Mouse (Mus musculus) kidney, postnatal 14 days (tissue): ENCODE measurements around the gene Eipr1.
A peak's percentile ranks its signal among the peaks of the same experiment; 100 is the strongest.
"Not testable (repeated sequence)": the region's sequence is repeated elsewhere in the genome, so short reads cannot be mapped to it uniquely, and the experiment has no call there.

Source experiments
- DNase-seq: peaks from one replicate; pipeline ENCODE4 v3.0.0; 2022; ENCODE audit warnings: mixed read lengths

Gene Eipr1

DNA sequence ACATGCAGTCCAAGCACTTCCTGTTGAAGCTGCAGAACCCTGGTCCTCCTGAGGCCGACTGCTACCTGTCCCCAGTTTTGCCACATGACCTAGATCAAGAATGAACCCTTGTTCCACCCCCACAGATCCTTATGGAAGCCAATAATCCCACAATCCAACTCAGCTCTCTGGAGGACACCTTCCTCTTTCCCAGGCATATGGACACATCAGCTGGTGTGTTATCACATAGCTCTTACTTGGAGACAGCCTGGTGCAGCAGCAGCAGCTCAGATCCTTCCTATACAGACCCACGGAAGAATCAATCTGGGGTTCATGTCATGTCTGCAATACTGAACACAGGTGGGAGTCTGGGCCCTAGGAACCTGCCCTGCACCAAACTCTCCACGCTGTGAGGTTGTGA is 145.0 kb downstream of the Eipr1 start:
- no peak for DNase-seq

DNA sequence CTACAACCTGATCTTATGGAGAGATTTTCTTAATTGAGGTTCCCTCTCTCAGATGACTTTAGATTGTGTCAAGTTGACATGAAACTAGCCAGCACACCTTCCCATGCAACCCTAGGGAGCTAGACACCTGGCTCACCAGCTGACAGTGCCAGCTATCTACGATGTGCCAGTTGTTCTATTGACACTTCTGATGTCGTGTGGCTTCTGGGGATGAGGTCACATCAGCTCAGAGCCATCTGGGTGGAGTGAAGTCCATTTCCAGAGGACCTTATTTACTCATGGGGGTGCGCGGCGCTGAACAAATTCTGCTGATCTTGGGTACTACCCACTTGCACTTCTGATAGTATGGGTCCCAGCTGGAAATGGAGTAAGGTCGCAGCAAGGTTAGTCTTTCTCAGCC is 146.7 kb downstream of the Eipr1 start:
- DNase-seq: no peak

DNA sequence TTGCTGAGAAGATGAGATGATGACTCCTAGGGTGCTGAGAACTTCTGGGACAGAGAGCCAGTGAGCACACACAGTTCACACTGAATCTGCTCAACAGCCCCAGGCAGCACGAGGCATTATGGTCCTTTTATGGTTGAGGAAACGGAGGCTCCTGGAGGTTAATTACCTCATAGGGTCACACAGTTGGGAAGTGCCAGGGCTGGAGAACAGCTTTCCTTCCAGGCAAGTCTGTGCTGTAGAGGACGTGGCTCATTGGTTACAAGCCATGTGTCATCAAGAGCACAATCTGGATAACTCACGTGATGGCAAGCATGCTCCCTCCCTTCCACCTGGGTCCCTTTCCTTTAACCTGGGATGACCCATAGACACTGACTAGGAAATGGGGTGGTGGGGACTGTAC is 148.1 kb downstream of the Eipr1 start:
- DNase-seq: no peak

DNA sequence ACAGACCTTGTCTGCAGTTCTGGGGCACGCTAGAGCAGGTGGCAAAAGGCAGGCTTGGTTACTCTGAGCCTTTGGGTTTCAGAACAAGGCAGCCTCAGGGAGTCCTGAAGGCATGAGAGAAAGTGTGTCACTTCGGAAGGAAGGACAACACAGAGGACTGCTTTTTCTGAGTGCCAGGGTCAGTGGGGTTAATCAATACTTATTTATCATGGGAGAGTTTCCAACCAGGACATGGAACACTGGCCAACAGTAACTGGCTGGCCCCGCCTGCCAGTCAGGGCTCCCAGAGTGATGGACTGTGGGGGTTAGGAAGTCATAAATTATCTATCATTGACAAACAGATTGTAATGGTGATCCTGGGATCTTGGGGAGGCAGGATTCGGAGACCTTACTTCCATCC is 148.7 kb downstream of the Eipr1 start:
- DNase-seq: no peak

DNA sequence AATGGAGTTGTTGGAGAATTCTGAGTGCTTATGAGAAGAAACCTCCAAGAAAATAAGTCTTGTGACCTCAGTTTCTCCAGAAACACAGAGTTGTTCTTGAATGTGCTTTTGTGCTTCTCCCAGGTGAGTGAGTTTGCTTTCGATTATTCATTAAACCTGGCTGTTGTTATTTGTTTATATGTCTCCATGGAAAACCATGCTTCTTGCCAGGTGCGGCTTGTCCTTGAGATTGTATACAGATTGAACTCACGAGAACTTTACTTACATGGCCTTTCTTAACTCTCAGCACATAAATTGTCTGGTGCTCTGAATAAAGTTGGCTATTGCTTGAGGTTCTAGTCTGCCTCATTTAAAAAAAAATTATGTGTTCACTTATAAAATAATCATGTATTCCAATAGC is 150.5 kb downstream of the Eipr1 start:
- no peak for DNase-seq

DNA sequence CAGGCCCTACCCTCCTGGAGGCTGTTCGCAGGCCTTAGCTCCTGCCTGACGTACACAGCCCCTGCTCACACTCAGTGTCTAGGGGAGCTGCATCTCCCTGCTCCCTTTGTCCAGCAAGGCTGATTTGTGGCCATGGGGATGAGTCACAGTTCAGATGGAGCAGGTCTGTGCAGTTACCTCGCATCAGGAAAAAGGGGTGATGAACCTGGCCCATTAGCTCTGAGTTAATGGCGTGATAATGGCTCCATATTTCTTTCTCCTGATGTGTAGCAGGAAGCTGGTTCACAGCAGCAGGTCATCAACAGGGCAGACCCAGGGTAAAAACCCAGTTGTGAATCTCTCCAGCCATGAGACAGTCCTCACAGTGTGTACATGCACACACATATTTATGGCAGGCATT is 151.5 kb downstream of the Eipr1 start:
- no peak for DNase-seq

DNA sequence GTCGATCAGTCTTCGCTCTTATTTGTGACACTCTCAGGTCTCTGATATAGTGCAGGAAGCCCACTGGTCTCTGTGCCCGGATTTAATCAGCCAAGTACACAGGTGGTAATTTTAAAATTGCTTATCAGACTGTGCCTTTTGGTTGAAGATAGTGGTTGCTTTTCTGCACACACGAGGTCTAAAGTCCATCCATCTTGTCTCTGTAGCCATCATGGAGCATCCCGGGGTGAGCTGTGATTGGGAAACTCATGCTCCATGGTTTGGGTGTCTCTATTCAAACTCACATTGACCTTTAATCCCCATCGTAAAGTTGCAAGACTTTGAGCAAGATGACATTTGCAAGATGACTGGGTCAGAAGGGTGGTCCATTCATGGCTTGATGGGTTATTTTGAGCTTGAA is 153.9 kb downstream of the Eipr1 start:
- no peak for DNase-seq

DNA sequence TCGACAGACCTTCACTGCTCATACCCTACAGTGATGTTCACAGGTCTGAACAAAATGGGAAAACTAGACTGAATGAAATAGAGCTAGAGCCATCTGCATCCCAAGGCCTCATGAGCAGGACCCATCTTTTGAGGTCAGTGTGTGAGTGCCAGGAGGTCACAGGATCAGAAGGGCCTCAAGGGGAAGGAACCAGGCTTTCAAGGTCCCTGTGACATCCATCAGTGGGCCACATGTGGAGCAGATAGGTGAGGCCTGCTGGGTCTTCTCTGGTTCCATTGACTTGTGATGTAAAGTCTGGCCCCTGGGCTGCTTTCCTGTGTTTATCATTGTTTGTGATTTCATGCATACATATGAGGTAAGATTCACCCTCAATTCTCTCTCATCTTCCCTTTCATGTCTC is 154.4 kb downstream of the Eipr1 start:
- DNase-seq: no peak

DNA sequence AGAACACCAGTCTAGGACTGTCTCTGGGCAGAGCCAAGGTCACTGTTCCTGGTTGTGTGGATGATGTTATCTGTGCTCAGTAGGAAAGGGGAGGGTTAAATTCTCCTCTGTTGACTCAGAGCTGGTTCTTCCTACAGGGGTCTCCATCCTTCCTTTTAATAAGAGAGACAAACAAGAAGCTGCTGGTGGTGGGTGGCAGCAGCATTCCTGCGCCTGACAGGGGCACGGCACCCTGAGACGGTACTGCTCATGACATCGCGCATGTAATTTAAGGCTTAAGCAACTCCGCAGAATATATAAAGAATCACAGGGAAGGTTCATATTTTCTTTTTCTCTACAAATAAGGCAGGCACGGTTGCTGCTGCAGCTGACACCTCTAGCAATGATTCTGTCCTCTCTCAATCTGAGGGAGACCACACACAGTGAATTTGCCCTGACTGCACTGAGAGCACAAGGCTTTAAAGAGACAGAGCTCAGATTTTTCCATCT is 155.2 kb downstream of the Eipr1 start:
- no peak for DNase-seq

DNA sequence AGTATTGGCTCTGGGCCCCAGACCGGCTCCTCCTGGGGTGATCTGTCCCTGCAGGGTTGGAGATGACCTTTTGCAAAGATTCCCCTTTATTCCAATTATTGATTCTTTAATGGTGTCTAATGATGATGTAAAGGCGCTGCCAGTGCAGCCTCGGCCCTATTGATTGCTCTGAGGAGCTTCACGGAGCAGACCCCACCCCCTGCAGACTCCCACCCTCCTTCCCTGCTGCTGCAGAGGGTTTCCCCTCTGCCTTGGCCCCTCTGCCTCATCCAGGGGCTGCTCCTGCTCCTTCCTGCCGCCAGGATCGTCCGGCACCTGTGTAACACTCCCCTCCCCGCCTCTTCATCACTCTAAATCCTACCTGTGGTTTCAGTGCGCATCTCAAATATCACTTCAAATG is 156.2 kb downstream of the Eipr1 start:
- DNase-seq: no peak

DNA sequence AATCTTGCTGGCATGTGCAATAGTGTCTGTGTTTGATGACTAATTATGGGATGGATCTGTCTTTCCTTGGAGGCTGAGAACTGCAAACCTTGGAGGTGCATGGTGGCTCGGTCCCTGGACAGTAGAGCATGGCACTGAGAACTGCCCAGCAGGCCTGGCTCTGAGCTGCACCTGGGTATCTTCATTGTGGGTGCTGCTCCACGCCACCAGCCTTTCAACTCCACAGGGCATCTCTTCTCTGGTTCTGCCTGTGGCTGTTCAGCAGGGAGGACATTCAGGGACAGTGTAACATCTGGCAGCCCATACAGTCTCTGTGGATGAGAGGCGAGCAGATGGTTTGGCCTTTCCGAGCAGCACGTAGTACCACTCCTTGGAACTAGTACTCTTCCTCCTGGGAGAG is 158.2 kb downstream of the Eipr1 start:
- no peak for DNase-seq

DNA sequence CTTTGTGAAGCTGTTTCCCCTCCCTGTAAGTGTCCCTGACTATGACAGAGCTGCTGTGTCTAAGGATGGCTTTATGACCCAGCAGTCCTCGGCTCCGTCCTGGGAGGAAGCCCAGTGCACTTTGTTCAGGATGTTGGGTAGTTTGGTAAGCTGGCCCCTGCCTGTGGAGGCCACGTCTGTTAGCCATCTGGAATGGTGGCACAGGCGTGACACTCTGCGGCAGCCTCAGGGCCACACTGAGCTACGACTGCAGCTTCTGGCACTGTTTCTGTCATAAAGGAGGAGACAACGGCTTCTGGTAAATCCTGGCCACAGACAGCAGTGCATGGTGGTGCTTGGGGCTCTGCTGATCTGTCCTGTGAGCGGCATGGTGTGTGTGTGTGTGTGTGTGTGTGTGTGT is 159.0 kb downstream of the Eipr1 start:
- DNase-seq: no peak

DNA sequence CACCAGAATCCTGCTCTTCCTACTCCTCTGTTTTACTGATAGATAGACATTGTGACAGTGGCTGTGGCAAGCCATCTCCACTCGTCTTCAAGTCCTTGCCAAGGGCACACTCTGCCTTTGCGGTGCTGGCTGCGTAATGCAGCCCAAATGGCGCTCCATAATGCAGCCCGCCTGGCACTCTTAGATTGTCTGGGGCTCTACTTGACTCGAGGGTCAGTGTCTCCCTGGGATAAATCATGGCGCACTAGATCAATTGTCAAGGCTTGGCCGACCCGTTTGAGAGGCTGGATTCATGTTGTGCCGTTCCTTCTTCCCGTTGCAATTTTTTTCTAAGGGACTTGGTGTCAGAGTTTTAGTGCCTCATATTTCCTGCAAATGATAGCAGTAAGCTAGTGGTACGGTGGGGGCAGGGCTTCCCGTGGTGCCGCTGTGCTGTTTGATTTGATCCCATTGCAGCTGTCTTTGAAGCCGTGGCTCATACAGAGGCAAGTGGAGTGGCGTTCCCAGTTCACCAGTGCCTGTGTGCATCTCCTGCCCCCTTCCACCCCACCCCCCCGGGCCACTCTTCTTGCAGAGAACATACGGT is 160.8 kb downstream of the Eipr1 start:
- DNase-seq: peak; percentile 60

DNA sequence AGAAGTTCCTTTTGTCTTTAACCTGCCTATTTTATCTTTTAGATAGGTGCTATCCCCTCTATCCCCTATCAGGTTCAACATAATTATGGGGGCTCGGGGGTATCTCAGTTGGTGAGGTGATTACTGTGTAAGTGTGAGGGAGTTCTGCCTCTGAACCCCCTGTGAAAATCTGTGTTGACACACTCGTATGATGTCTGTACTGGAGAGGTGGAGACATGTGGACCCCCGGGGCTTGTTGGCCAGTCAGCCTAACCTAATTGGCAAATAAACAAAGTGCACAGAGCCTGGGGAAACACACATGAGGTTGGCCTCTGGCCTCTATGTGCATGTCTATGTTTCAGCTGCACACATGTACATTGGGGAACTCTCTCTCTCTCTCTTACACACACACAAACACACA is 161.5 kb downstream of the Eipr1 start:
- no peak for DNase-seq

DNA sequence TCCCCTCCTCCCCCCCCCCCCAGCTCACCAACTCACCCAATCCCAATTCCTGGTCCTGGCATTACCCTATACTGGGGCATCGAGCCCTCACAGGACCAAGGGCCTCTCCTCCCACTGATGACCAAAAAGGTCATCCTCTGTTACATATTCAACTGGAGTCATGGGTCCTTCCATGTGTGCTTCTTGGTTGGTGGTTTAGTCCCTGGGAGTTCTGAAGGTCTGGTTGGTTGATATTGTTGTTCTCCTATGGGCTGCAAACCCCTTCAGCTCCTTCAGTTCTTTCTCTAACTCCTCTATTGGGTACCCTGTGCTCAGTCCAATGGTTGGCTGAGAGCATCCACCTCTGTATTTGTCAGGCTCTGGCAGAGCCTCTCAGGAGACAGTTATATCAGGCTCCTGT is 162.5 kb downstream of the Eipr1 start:
- DNase-seq: not testable (repeated sequence)
